Mouse (Mus musculus) cerebellum, postnatal 36 days (tissue): ENCODE measurements at regions not wholly inside any gene's neighbourhood (a gene's known extent, or its start where the extent isn't known, plus 50 kb on each side); places are given as distances from the start of the nearest gene placed in this dataset.

Source experiments
- DNase-seq, 2 experiments: peaks; one replicate each; pipeline ENCODE4 v3.0.0; 2021 to 2022; ENCODE audit warnings: mixed read lengths in 2 of 2

- peak; percentile 5 to 21 for DNase-seq
Measured at GRCm38 (mm10) chr14:37292084-37292860, 157.2 kb upstream of the Ghitm start.

GRCm38 (mm10) chr14:37284391-37284790 lies 149.3 kb upstream of the Ghitm start:
- no peak for DNase-seq

GRCm38 (mm10) chr14:37279356-37279755 lies 144.3 kb upstream of the Ghitm start:
- DNase-seq = peak; percentile 38 to 40

GRCm38 (mm10) chr14:37276728-37277695 lies 141.9 kb upstream of the Ghitm start:
- DNase-seq = peak; percentile 53 to 62

GRCm38 (mm10) chr14:37272063-37272462 lies 137.0 kb upstream of the Ghitm start:
- no peak for DNase-seq

GRCm38 (mm10) chr14:37271015-37271933 lies 136.2 kb upstream of the Ghitm start:
- no peak for DNase-seq

GRCm38 (mm10) chr14:37269920-37270319 lies 134.8 kb upstream of the Ghitm start:
- no peak for DNase-seq

- peak; percentile 91 to 94 for DNase-seq
Measured at GRCm38 (mm10) chr14:37238632-37239032, 103.6 kb upstream of the Ghitm start.

- no peak for DNase-seq
Measured at GRCm38 (mm10) chr14:37237191-37237590, 102.1 kb upstream of the Ghitm start.

GRCm38 (mm10) chr14:37208256-37208655 lies 73.2 kb upstream of the Ghitm start:
- DNase-seq = no peak

GRCm38 (mm10) chr14:37189795-37190194 lies 54.7 kb upstream of the Ghitm start:
- no peak for DNase-seq
